Mouse (Mus musculus): Measurements from ENCODE around the gene Kcnip4. TPM values are rescaled to one million over a fixed set of nuclear protein-coding genes. Genes with fewer than 3 reads are reported as not detected.

Gene Kcnip4
- polyA plus RNA-seq, 1 experiment from 2014 or later = 3.0 TPM

DNA sequence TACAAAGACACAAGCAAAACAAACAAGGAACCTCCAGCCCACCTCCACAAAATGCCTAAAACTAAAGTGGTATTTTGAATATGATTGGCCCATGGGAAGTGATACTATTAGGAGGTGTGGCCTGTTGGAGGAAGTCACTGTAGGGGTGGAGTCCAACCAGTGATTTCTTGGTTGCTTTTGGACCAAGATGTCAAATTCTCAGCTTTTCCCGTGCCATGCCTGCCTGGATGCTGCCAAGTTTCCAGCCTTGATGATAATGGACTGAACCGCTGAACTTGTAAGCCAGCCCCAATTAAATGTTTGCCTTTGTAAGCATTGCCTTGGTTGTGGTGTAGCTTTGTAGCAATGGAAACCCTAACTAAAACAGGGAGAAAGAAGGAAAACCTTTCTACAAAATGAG is 232.3 kb downstream of the Kcnip4 start:
- Histone ChIP-seq H3K27ac (replicated peaks) (no peak overlapping the region), H3K4me2 (replicated peaks) (no peak overlapping the region), H3K36me3 (no peaks in the 10 kb centered on the region), H3K27me3 (no peaks in the 10 kb centered on the region), H3K9ac (no peak overlapping the region), H3K4me1 (no peaks in the 10 kb centered on the region), H3K4me3 (replicated peaks) (no peak overlapping the region), H3K9me3 (replicated peaks) (no peaks in the 10 kb centered on the region)
- ATAC-seq (ENCODE audit: insufficient number of reproducible peaks, low FRiP score, low TSS enrichment, low read depth) = no peak
- WGBS = 90% methylated on average over 2 of the region's 2 CpGs

DNA sequence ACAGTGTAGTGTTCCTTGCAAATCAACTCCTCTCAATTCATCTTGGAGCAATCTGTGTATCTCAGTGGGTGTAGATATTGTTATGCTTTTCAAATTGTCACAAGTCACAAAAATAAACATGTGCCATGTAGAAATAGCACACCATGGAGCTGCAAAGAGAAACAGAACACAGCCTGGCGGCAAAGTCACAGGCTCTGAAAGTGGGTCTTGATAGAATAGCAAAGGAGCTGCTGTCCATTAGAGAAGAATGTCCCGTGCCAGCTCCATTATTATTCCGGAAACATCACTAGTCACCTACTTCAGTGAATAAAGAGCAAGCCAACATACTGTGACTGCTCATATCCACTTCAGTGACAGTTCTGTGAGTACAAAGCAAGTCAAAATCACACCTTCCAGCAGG is 232.9 kb downstream of the Kcnip4 start:
- Histone ChIP-seq H3K4me1 (no peaks in the 10 kb centered on the region), H3K9me3 (replicated peaks) (no peaks in the 10 kb centered on the region), H3K27ac (replicated peaks) (no peak overlapping the region), H3K4me3 (replicated peaks) (no peak overlapping the region), H3K9ac (no peak overlapping the region), H3K4me2 (replicated peaks) (no peak overlapping the region), H3K27me3 (no peaks in the 10 kb centered on the region), H3K36me3 (no peaks in the 10 kb centered on the region)
- 83% methylated on average over 3 of the region's 3 CpGs for WGBS
- no peak for ATAC-seq (ENCODE audit: insufficient number of reproducible peaks, low FRiP score, low TSS enrichment, low read depth)

DNA sequence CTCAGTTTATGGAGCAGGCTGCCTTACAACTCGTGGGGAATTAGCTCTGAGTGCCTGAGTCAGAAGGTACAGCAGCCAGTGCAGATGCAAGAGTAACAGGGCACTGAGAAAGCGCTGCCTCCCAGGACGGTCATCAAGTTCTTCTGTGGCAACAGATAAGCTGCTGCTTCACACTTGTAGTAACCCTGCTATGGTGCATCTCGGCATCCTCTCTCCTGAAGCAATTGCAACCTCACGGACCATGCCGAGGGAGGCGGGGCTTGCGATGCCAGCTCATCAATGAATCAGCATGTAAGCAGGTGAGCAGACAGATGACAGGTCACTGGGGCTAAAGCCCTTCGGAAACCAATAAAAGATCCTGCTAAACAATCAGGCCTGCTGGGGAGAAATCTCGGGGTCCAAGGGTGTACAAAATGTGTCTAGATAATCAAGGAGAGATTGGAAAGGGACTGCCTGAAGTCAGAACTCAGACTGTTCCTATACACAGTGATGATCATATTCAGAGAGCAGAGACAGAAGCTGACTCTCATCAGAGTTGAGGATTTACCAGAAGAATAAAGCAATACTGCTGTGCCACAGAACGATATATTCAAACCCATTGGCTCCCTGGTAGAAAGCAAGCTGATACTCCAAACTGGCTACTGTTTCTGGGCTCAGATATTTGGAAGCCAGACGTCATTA is 239.1 kb downstream of the Kcnip4 start:
- peak overlapping the region; percentile 49 for H3K4me2 ChIP-seq (replicated peaks)
- H3K27me3 ChIP-seq = no peaks in the 10 kb centered on the region
- no peak overlapping the region for H3K9ac ChIP-seq
- 19% methylated on average over 12 of the region's 12 CpGs for WGBS
- H3K4me1 ChIP-seq = peaks cover 5% of the 10 kb centered on the region; the same call in 1 of the 2 replicates
- no peak for ATAC-seq (ENCODE audit: insufficient number of reproducible peaks, low FRiP score, low TSS enrichment, low read depth)
- no peak overlapping the region for H3K27ac ChIP-seq (replicated peaks)
- H3K4me3 ChIP-seq (replicated peaks) = peak overlapping the region; percentile 25
- H3K36me3 ChIP-seq = no peaks in the 10 kb centered on the region
- no peaks in the 10 kb centered on the region for H3K9me3 ChIP-seq (replicated peaks)

DNA sequence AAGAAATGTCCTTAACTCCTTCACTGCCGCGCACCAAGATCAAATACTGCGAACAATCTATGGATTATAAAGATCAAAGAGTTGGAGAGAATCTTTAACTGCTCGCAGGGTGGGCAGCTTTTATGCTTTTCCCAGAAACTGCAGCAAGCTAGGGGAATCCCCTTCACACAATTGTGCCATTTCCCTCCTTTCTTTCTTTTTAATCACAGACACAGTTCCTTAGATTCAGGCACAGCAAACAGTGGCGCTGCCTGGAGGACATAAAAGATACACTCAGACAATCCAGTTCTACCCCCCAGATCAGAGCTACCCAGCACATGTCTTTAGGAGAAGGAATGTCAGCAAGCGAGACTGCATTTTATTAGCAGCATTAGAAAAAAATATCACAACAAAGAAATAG is 239.9 kb downstream of the Kcnip4 start:
- Histone ChIP-seq H3K4me2 (replicated peaks) (peak overlapping the region; percentile 49), H3K4me1 (peaks cover 5% of the 10 kb centered on the region; the same call in 1 of the 2 replicates), H3K4me3 (replicated peaks) (peak overlapping the region; percentile 25), H3K9ac (no peak overlapping the region), H3K27me3 (no peaks in the 10 kb centered on the region), H3K36me3 (no peaks in the 10 kb centered on the region), H3K27ac (replicated peaks) (no peak overlapping the region), H3K9me3 (replicated peaks) (no peaks in the 10 kb centered on the region)
- 26% methylated on average over 6 of the region's 6 CpGs for WGBS
- ATAC-seq (ENCODE audit: insufficient number of reproducible peaks, low FRiP score, low TSS enrichment, low read depth) = no peak

DNA sequence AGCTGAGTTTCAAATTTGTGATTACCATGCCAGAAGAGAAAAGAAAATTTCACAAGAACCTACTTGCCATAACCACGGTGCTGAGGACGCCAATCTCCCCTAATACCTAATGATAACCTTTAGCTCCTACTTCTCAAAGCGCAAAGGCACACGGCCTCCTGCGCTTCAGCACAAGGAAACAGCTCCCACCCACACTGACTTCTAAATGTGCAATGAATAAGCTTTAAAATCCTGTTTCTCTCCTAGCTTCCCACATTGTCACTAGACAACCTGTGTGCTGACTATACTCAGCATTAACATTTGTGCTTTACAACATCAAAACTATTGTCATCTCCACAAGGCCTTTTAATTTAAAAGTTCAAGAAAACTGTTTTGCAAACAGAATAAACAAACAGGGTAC is 241.3 kb downstream of the Kcnip4 start:
- Histone ChIP-seq H3K36me3 (no peaks in the 10 kb centered on the region), H3K27ac (replicated peaks) (no peak overlapping the region), H3K9me3 (replicated peaks) (no peaks in the 10 kb centered on the region), H3K4me3 (replicated peaks) (no peak overlapping the region), H3K9ac (no peak overlapping the region), H3K27me3 (no peaks in the 10 kb centered on the region), H3K4me1 (peaks cover 5% of the 10 kb centered on the region; the same call in 1 of the 2 replicates), H3K4me2 (replicated peaks) (no peak overlapping the region)
- 65% methylated on average over 5 of the region's 5 CpGs for WGBS
- no peak for ATAC-seq (ENCODE audit: insufficient number of reproducible peaks, low FRiP score, low TSS enrichment, low read depth)

DNA sequence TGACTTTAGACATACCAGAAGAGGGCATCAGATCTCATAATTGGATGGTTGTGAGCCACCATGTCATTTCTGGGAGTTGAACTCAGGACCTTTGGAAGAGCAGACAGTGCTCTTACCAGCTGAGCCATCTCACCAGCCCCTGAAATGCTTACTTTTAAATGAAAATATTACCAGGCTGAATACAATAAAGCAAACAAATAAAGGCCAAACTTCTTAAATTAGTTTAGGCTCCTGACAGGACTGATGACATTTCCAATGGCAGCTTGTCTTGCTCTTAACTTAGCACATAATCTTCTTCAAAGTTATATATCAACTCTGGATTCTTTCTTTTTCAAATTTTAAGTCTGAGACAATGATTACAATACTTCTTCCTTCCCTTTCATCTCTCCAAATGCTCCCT is 252.8 kb downstream of the Kcnip4 start:
- Histone ChIP-seq H3K27me3 (no peaks in the 10 kb centered on the region), H3K27ac (replicated peaks) (no peak overlapping the region), H3K4me2 (replicated peaks) (no peak overlapping the region), H3K36me3 (no peaks in the 10 kb centered on the region), H3K9ac (no peak overlapping the region), H3K4me3 (replicated peaks) (no peak overlapping the region), H3K9me3 (replicated peaks) (no peaks in the 10 kb centered on the region), H3K4me1 (no peaks in the 10 kb centered on the region)
- ATAC-seq (ENCODE audit: insufficient number of reproducible peaks, low FRiP score, low TSS enrichment, low read depth) = no peak

DNA sequence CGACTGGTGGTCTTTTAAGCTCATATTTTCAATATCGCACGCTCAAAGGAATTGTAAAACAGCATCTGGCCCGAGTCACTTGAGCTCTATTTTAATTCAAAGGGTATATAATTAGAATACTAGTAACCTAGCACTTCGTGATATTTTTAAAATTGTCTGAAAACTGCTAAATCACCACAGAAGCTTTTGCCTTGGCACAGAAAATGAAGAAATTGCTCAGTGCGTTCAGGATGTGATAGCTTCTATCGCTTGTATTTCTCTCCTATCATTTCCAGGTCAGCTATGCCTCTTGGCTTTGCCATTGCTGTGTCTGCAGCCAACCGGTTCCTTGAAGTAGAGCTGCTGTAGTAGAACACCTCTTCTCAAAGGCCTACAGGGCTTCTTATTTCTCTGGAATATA is 255.9 kb downstream of the Kcnip4 start:
- 81% methylated on average over 8 of the region's 8 CpGs for WGBS

DNA sequence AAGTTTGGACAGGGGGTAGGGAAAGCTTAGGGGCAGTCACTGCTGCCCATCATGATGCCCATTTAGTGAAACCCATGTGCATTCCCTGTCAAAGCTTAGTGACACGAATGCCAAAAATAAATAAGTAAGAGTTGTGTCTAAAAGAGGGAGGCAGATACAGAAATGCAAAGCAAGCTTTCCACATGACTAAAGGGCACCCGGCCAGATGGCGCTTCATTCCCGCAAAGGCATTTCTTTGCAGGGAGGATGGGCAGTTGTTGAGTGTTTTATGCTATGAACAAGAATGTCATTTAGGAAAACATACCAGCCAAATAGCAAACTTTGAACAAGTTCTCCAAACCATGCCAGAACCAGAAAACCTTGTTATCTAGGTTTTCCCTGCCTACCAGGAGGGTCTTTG is 265.4 kb downstream of the Kcnip4 start:
- WGBS = 84% methylated on average over 4 of the region's 4 CpGs
- no peaks in the 10 kb centered on the region for H3K36me3 ChIP-seq
- H3K27ac ChIP-seq (replicated peaks) = no peak overlapping the region
- no peaks in the 10 kb centered on the region for H3K4me1 ChIP-seq
- ATAC-seq (ENCODE audit: insufficient number of reproducible peaks, low FRiP score, low TSS enrichment, low read depth) = no peak
- H3K9me3 ChIP-seq (replicated peaks) = no peaks in the 10 kb centered on the region
- no peak overlapping the region for H3K4me2 ChIP-seq (replicated peaks)
- H3K27me3 ChIP-seq = no peaks in the 10 kb centered on the region
- no peak overlapping the region for H3K4me3 ChIP-seq (replicated peaks)
- no peak overlapping the region for H3K9ac ChIP-seq

More for the DNA sequence above, 255.9 kb downstream of the Kcnip4 start:
- no peak overlapping the region for H3K4me2 ChIP-seq (replicated peaks)
- H3K36me3 ChIP-seq = no peaks in the 10 kb centered on the region
- H3K4me1 ChIP-seq = no peaks in the 10 kb centered on the region
- H3K27ac ChIP-seq (replicated peaks) = no peak overlapping the region
- no peaks in the 10 kb centered on the region for H3K27me3 ChIP-seq
- H3K9ac ChIP-seq = no peak overlapping the region
- no peaks in the 10 kb centered on the region for H3K9me3 ChIP-seq (replicated peaks)
- H3K4me3 ChIP-seq (replicated peaks) = no peak overlapping the region
- ATAC-seq (ENCODE audit: insufficient number of reproducible peaks, low FRiP score, low TSS enrichment, low read depth) = no peak

DNA sequence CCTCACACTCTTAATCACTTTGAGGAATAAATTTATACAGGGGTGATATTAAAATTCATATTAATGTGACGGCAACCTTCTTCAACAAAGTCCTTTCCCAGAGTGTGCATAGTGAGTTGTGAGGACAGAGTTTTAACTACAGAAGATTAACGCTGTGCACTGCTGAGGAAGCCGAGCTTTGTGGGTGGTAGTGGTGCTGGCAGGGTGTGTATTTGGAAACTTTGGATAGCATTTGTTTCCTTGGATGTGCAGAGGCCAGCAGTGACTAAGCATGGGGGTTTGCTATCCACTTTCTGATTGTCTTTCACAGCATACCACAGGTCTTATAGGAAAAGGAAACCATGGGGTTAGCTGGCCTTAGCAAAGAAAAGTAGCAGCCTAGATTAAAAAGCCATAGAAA is 267.9 kb downstream of the Kcnip4 start:
- 73% methylated on average over 3 of the region's 3 CpGs for WGBS

DNA sequence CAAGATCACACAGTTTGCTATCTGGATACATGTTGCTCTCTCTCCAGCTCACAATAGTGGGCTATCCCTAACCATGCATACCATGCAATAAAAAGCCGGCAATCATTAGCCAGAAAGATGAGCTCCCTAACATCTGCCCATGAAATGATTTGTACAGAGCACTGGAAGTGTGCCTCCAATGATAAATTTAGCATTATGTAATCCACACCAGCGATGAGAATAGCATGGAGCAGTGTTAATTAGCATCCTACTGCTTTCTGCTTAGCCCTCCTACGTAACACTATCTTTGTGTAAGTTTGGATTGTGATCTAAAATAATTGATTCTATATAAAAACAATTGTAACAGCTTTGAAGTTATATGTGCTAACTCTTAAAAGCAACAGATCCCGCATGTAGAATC is 268.7 kb downstream of the Kcnip4 start:
- WGBS = 67% methylated on average over 4 of the region's 4 CpGs
- Histone ChIP-seq H3K4me1 (no peaks in the 10 kb centered on the region), H3K4me3 (replicated peaks) (no peak overlapping the region), H3K9me3 (replicated peaks) (no peaks in the 10 kb centered on the region), H3K27ac (replicated peaks) (no peak overlapping the region), H3K4me2 (replicated peaks) (no peak overlapping the region), H3K9ac (no peak overlapping the region), H3K27me3 (no peaks in the 10 kb centered on the region), H3K36me3 (no peaks in the 10 kb centered on the region)
- ATAC-seq (ENCODE audit: insufficient number of reproducible peaks, low FRiP score, low TSS enrichment, low read depth) = no peak

More for the DNA sequence above, 267.9 kb downstream of the Kcnip4 start:
- no peak overlapping the region for H3K4me3 ChIP-seq (replicated peaks)
- H3K9me3 ChIP-seq (replicated peaks) = no peaks in the 10 kb centered on the region
- no peak overlapping the region for H3K4me2 ChIP-seq (replicated peaks)
- H3K4me1 ChIP-seq = no peaks in the 10 kb centered on the region
- no peaks in the 10 kb centered on the region for H3K36me3 ChIP-seq
- H3K9ac ChIP-seq = no peak overlapping the region
- no peak overlapping the region for H3K27ac ChIP-seq (replicated peaks)
- no peak for ATAC-seq (ENCODE audit: insufficient number of reproducible peaks, low FRiP score, low TSS enrichment, low read depth)
- H3K27me3 ChIP-seq = no peaks in the 10 kb centered on the region

DNA sequence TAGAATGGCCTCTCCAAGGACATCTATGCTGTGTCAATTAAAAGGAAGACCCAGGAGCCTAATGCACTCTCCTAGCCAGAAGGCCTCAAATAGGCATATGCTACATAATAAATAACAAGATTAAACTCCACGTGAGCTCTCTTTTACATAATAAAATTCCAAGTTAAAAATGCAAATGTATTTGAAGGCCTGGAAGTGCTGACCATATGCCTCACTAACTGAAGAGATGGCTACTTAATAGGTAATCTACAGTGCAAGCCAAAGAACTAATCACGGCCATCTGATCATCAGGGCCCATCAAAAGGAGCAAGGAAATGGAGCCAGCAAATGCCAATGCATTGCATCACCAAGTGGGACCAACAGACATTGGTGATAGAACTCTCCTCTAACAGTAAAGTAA is 277.6 kb downstream of the Kcnip4 start:
- H3K4me2 ChIP-seq (replicated peaks) = no peak overlapping the region
- no peaks in the 10 kb centered on the region for H3K9me3 ChIP-seq (replicated peaks)
- ATAC-seq (ENCODE audit: insufficient number of reproducible peaks, low FRiP score, low TSS enrichment, low read depth) = no peak
- no peak overlapping the region for H3K9ac ChIP-seq
- no peak overlapping the region for H3K4me3 ChIP-seq (replicated peaks)
- no peak overlapping the region for H3K27ac ChIP-seq (replicated peaks)
- no peaks in the 10 kb centered on the region for H3K27me3 ChIP-seq
- 85% methylated on average over 2 of the region's 2 CpGs for WGBS
- H3K36me3 ChIP-seq = no peaks in the 10 kb centered on the region
- no peaks in the 10 kb centered on the region for H3K4me1 ChIP-seq

DNA sequence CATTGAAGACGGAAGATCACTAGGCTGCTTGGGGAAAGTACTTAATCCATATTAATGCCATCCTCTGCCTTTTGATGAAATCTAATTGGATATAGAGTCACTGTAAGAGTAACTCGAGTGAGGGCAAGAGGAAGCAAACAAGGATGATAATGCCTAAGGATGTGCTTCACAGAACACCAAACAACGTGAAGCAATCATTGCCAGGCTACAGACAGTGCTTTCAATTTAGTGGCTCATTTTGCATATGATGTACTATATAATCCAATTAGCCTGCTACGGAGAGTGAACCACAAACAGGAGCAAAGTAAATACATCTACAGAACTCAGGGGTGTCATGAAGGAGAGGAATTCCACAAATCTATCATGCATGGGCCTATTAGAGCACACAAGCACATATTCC is 280.3 kb downstream of the Kcnip4 start:
- 60% methylated on average over 4 of the region's 4 CpGs for WGBS
- ATAC-seq (ENCODE audit: insufficient number of reproducible peaks, low FRiP score, low TSS enrichment, low read depth) = no peak
- no peaks in the 10 kb centered on the region for H3K36me3 ChIP-seq
- no peak overlapping the region for H3K27ac ChIP-seq (replicated peaks)
- H3K4me1 ChIP-seq = no peaks in the 10 kb centered on the region
- H3K4me3 ChIP-seq (replicated peaks) = no peak overlapping the region
- H3K9ac ChIP-seq = no peak overlapping the region
- H3K4me2 ChIP-seq (replicated peaks) = no peak overlapping the region
- no peaks in the 10 kb centered on the region for H3K27me3 ChIP-seq
- no peaks in the 10 kb centered on the region for H3K9me3 ChIP-seq (replicated peaks)
